Mouse (Mus musculus): ENCODE measurements around the gene Olfr1392.

DNA sequence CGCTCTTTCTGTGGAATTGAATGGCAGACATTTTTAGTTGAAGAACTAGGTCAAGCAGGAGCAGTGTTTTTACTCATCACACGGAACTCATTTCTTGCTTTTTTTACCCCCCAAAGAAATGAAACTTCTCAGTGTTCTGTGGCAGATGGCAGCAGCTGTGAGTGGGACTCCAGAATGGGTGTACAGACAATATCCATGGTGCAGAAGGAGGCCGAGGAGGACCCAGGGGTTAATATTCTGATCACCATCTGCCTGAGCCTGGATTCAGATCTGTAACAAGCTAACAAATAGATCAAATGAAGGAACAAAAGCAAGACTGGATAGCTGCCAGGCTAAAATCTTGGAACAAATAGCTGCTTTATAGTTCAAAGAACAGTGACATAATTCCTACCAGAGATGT is 7.7 kb downstream of the Olfr1392 start:
- TF ChIP-seq HCFC1 (IDR thresholded peaks at IDR 0.05; ENCODE audit: borderline replicate concordance, insufficient read depth, low read length) = no peak
- TF ChIP-seq ZC3H11A (IDR thresholded peaks at IDR 0.05; ENCODE audit: borderline replicate concordance, low read depth, low read length) = no peak
- TF ChIP-seq ZNF384 (IDR thresholded peaks at IDR 0.05; ENCODE audit: low read depth, low read length) = no peak
